ENCODE assay signal across 8 mouse cellular contexts in the genomic region with DNA sequence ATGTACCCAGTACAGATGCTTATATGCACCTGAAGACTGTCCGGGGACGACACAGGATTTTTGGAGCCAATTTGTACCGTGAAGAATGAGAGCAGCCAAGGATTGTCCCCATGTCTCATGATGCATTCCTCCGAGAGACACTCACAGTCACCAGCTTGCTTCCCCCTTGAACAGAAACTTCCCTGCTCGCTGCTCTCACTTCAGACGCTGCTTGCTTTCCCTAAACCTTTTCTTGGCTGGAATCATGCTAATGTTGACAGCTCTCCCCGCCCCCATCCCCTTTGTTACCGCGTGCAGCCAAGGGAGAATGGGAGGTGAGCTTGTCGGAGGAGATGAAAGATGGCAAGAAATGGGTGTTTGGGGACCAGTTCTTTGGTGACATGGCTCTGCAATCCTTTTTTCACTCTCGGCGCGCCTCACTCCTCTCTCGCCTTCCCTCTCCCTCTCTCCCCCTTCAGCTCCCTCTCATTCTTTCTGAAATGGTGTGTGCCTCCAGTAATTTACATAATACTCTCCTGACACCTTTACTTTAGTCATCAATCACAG.
A peak's percentile ranks its signal among the peaks of the same experiment; 100 is the strongest.
DNase-seq lines count a peak whose midpoint lies in the region; ATAC-seq and TF ChIP-seq lines count a peak whose summit lies in the region.
"Had no signal": no experiment of that assay in that cellular context is flagged by ENCODE, and none has a peak within 500 bp of the region (broad histone marks: within the 10 kb centered on the region; RNA-seq: fewer than 3 reads in every experiment).

No protein-coding gene starts in this region.

- H3K4me2 ChIP-seq in lung, embryonic 15.5 days = peak overlapping the region; percentile 51
- H3K4me2 ChIP-seq in forebrain, embryonic 11.5 days (ENCODE audit: low read depth, low read length, severe bottlenecking) = peak overlapping the region; percentile 39
- peak overlapping the region; percentile 59 for H3K4me2 ChIP-seq in limb, embryonic 13.5 days (replicated peaks)
- peak overlapping the region; percentile 40; the same call in 1 of the 2 replicates for H3K4me2 ChIP-seq in stomach, postnatal 0 days (replicated peaks; ENCODE audit: low read depth)

- H3K27ac ChIP-seq in lung, embryonic 15.5 days = no peak overlapping the region
- 0 out of 2 replicates have a peak overlapping the region, but pooled peaks have one; percentile 38 for H3K27ac ChIP-seq in forebrain, embryonic 11.5 days (ENCODE audit: low read depth, low read length)
- peak overlapping the region; percentile 15; the same call in 1 of the 2 replicates for H3K27ac ChIP-seq in limb, embryonic 13.5 days
- H3K27ac ChIP-seq in stomach, postnatal 0 days (replicated peaks) = no peak overlapping the region
- H3K27ac ChIP-seq: liver, embryonic 14.5 days had no signal

- H3K4me1 ChIP-seq in lung, embryonic 15.5 days = peaks cover 4% of the 10 kb centered on the region; the same call in 1 of the 2 replicates
- H3K4me1 ChIP-seq in lung, adult 2 months (ENCODE audit: control insufficient read depth, insufficient read depth, low read length) = no peaks in the 10 kb centered on the region
- peaks cover 12% of the 10 kb centered on the region for H3K4me1 ChIP-seq in forebrain, embryonic 11.5 days (replicated peaks; ENCODE audit: control insufficient read depth, insufficient read depth, low read length)
- H3K4me1 ChIP-seq in limb, embryonic 13.5 days = peaks cover 21% of the 10 kb centered on the region
- H3K4me1 ChIP-seq in stomach, postnatal 0 days (replicated peaks; ENCODE audit: control insufficient read depth, insufficient read depth) = no peaks in the 10 kb centered on the region

- no peaks in the 10 kb centered on the region for H3K27me3 ChIP-seq in lung, embryonic 15.5 days
- H3K27me3 ChIP-seq in forebrain, embryonic 11.5 days (ENCODE audit: control insufficient read depth, insufficient read depth, low read length) = no peaks in the 10 kb centered on the region
- H3K27me3 ChIP-seq in limb, embryonic 13.5 days = no peaks in the 10 kb centered on the region
- H3K27me3 ChIP-seq in stomach, postnatal 0 days (ENCODE audit: control insufficient read depth, insufficient read depth, low read length) = no peaks in the 10 kb centered on the region

- H3K9me3 ChIP-seq in lung, embryonic 15.5 days = no peaks in the 10 kb centered on the region
- no peaks in the 10 kb centered on the region for H3K9me3 ChIP-seq in forebrain, embryonic 11.5 days (ENCODE audit: control insufficient read depth, low read length)
- no peaks in the 10 kb centered on the region for H3K9me3 ChIP-seq in limb, embryonic 13.5 days
- H3K9me3 ChIP-seq in stomach, postnatal 0 days (ENCODE audit: control insufficient read depth, low read length) = no peaks in the 10 kb centered on the region

- TF ChIP-seq EP300 in stomach, postnatal 0 days (optimal IDR thresholded peaks at IDR 0.05) = no peak

- no peak overlapping the region for H3K9ac ChIP-seq in lung, embryonic 15.5 days
- peak overlapping the region; percentile 12 for H3K9ac ChIP-seq in forebrain, embryonic 11.5 days (ENCODE audit: low read length)
- peak overlapping the region; percentile 56 for H3K9ac ChIP-seq in limb, embryonic 13.5 days
- H3K9ac ChIP-seq in stomach, postnatal 0 days (ENCODE audit: low read length) = no peak overlapping the region
- H3K9ac ChIP-seq: liver, embryonic 14.5 days had no signal

- 12% methylated on average over 14 of the region's 14 CpGs for WGBS in lung, embryonic 15.5 days
- 13% methylated on average over 14 of the region's 14 CpGs for WGBS in lung, adult 2 months
- WGBS in forebrain, embryonic 11.5 days = 3% methylated on average over 14 of the region's 14 CpGs
- 10% methylated on average over 14 of the region's 14 CpGs for WGBS in limb, embryonic 13.5 days
- WGBS in stomach, postnatal 0 days = 7% methylated on average over 14 of the region's 14 CpGs

- no peaks in the 10 kb centered on the region for H3K36me3 ChIP-seq in lung, embryonic 15.5 days
- H3K36me3 ChIP-seq in forebrain, embryonic 11.5 days (ENCODE audit: control insufficient read depth, insufficient read depth, low read length) = no peaks in the 10 kb centered on the region
- no peaks in the 10 kb centered on the region for H3K36me3 ChIP-seq in limb, embryonic 13.5 days
- H3K36me3 ChIP-seq in stomach, postnatal 0 days (ENCODE audit: control insufficient read depth, insufficient read depth, low read length) = no peaks in the 10 kb centered on the region

- no peak for TF ChIP-seq POLR2A in lung, adult 2 months (IDR thresholded peaks at IDR 0.05; ENCODE audit: borderline replicate concordance, extremely low read depth, low read depth, low read length)

- DNase-seq in lung, adult 2 months = no peak
- peak; percentile 59 for DNase-seq in forebrain, embryonic 11.5 days (ENCODE audit: low spot score)
- DNase-seq in stomach, postnatal 0 days (ENCODE audit: low spot score) = peak; percentile 15
- no peak for DNase-seq in right cerebral cortex, adult 18-20 months
- no peak for DNase-seq in spleen, postnatal 10 days (ENCODE audit: low spot score in 2 of 2)

- no peak for TF ChIP-seq CTCF in lung, adult 2 months (IDR thresholded peaks at IDR 0.05; ENCODE audit: insufficient read depth, low read length)
- no peak for TF ChIP-seq CTCF in stomach, postnatal 0 days (IDR thresholded peaks at IDR 0.05; ENCODE audit: low read depth)

- peak overlapping the region; percentile 17; the same call in 1 of the 2 replicates for H3K4me3 ChIP-seq in lung, embryonic 15.5 days
- no peak overlapping the region for H3K4me3 ChIP-seq in lung, adult 2 months (replicated peaks; ENCODE audit: extremely low read depth, low read depth, low read length)
- peak overlapping the region; percentile 4; the same call in 1 of the 2 replicates for H3K4me3 ChIP-seq in forebrain, embryonic 11.5 days (ENCODE audit: low read depth, low read length)
- peak overlapping the region; percentile 22 for H3K4me3 ChIP-seq in limb, embryonic 13.5 days
- H3K4me3 ChIP-seq in stomach, postnatal 0 days (ENCODE audit: low read depth, low read length) = peak overlapping the region; percentile 20

- no peak for ATAC-seq in lung, embryonic 15.5 days (ENCODE audit: borderline replicate concordance, extremely low read depth, low FRiP score, low TSS enrichment)
- ATAC-seq in forebrain, embryonic 11.5 days (replicated peaks; ENCODE audit: low FRiP score) = peak; percentile 51
- ATAC-seq in limb, embryonic 13.5 days (ENCODE audit: low FRiP score, low read depth) = no peak
- no peak for ATAC-seq in stomach, postnatal 0 days (ENCODE audit: low FRiP score, low TSS enrichment)

Comparison
In these comparisons a context has a peak if more than half of its experiments do, and no peak if none do; other contexts are left out.
1. H3K27ac ChIP-seq: peak in forebrain, embryonic 11.5 days (single experiment) and limb, embryonic 13.5 days (single experiment); none in lung, embryonic 15.5 days (single experiment) and stomach, postnatal 0 days (single experiment).
2. H3K9ac ChIP-seq: peak in forebrain, embryonic 11.5 days (single experiment) and limb, embryonic 13.5 days (single experiment); none in lung, embryonic 15.5 days (single experiment) and stomach, postnatal 0 days (single experiment).
3. DNase-seq: peak in forebrain, embryonic 11.5 days (single experiment) and stomach, postnatal 0 days (single experiment); none in lung, adult 2 months (single experiment), right cerebral cortex, adult 18-20 months (single experiment) and spleen, postnatal 10 days (0 of 2).
4. Peak in every context shown above with its lines, with median percentiles within 50 percentile points of each other: H3K4me2 ChIP-seq.